Mouse (Mus musculus) kidney, postnatal 0 days (tissue): Measurements from ENCODE around the gene Asb18. TPM values are rescaled to one million over a fixed set of nuclear protein-coding genes. Genes with fewer than 3 reads are reported as not detected.

Source experiments
- ATAC-seq: fragments of 200-750 bp; cut with Nextera tagmentation; replicated peaks from 2 replicates; pipeline ENCODE4 v1.8.0; 2017; ENCODE audit warnings: low read depth, moderate number of reproducible peaks, moderate TSS enrichment, moderate library complexity; ENCODE audit not compliant: low FRiP score
- DNase-seq: peaks from one replicate; pipeline ENCODE4 v3.0.0-alpha.2; 2016; ENCODE audit warnings: low spot score
- H3K27ac ChIP-seq: fragments of 300-500 bp; sonication (generic); 2 replicates; pipeline ENCODE4 v1.5.1; 2014; ENCODE audit warnings: mild to moderate bottlenecking
- H3K27me3 ChIP-seq: fragments of 300-500 bp; sonication (generic); 2 replicates; pipeline ENCODE4 v1.6.1; 2014; ENCODE audit warnings: low read length, mixed read lengths; ENCODE audit not compliant: insufficient read depth
- H3K36me3 ChIP-seq: fragments of 300-500 bp; sonication (generic); 2 replicates; pipeline ENCODE4 v1.6.1; 2014; ENCODE audit warnings: low read length, mixed read lengths; ENCODE audit not compliant: insufficient read depth
- H3K4me1 ChIP-seq: fragments of 300-500 bp; sonication (generic); replicated peaks from 2 replicates; pipeline ENCODE4 v1.6.1; 2014; ENCODE audit warnings: antibody characterized with exemption, low read length, mixed read lengths; ENCODE audit not compliant: insufficient read depth
- H3K4me2 ChIP-seq: fragments of 300-500 bp; sonication (generic); 2 replicates; pipeline ENCODE4 v1.6.1; 2014; ENCODE audit warnings: mild to moderate bottlenecking, low read length, moderate library complexity, mixed read lengths
- H3K4me3 ChIP-seq: fragments of 300-500 bp; sonication (generic); replicated peaks from 2 replicates; pipeline ENCODE4 v1.5.1; 2014; ENCODE audit warnings: low read depth, low read length
- H3K9ac ChIP-seq: fragments of 300-500 bp; sonication (generic); 2 replicates; pipeline ENCODE4 v1.6.1; 2014; ENCODE audit warnings: low read depth, low read length
- H3K9me3 ChIP-seq: fragments of 300-500 bp; sonication (generic); replicated peaks from 2 replicates; pipeline ENCODE4 v1.6.1; 2016; ENCODE audit warnings: low read length, inconsistent platforms, mixed read lengths
- CTCF ChIP-seq: IDR thresholded peaks from 2 replicates; pipeline ENCODE4 v1.5.1; 2016; ENCODE audit warnings: antibody characterized with exemption, low read depth, mild to moderate bottlenecking, moderate library complexity
- WGBS: fragments of 180-500 bp; shearing (Covaris S2); extraction: QIAGEN DNeasy Blood & Tissue Kit; methylation state at CpG from one replicate; pipeline ENCODE4 v1.1.7; 2014; 5-methylcytosine and 5-hydroxymethylcytosine counted together
- polyA plus RNA-seq: library from polyadenylated mRNA; unstranded; fragments of >200 nt; fragmentation: Nextera tagmentation; extraction: Ambion mirVana; gene quantifications from 2 replicates; pipeline ENCODE4 v1.2.1, GENCODE M21; 2015

Gene Asb18
- polyA plus RNA-seq, 1 experiment from 2014 or later = not detected

DNA sequence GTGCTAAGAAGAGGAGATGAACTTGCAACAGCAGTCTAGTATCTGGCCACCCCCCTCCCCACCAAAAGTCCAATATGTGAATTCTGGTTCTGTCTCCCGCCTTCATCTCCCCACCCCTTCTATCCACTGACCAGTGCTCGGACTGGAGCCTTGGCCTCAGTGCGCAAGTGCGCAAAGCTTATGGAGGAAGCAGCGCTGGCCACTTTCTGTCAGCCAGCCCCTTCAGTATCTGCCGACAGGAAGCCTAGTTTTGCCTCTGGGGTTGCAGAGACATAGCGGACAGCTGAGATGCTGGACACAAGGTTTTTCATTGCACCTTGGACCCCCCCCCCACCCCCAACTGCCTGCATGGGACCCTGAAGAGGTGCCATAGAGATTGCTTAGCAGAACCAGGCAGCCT lies 92.2 kb downstream of the Asb18 start:
- no peak overlapping the region for H3K4me3 ChIP-seq
- peaks cover 13% of the 10 kb centered on the region; the same call in 1 of the 2 replicates for H3K4me1 ChIP-seq
- no peak for DNase-seq
- H3K9me3 ChIP-seq = no peaks in the 10 kb centered on the region
- peaks cover 75% of the 10 kb centered on the region for H3K27me3 ChIP-seq
- WGBS = 8% methylated on average over 7 of the region's 7 CpGs
- no peak for ATAC-seq
- peak overlapping the region; percentile 34; the same call in 1 of the 2 replicates for H3K4me2 ChIP-seq
- H3K36me3 ChIP-seq = no peaks in the 10 kb centered on the region
- H3K27ac ChIP-seq = no peak overlapping the region
- H3K9ac ChIP-seq = no peak overlapping the region
- no peak for TF ChIP-seq CTCF

- H3K9ac ChIP-seq = no peak overlapping the region
- no peak overlapping the region for H3K27ac ChIP-seq
- H3K36me3 ChIP-seq = no peaks in the 10 kb centered on the region
- DNase-seq (no peak), ATAC-seq (no peak)
- H3K4me1 ChIP-seq = peaks cover 9% of the 10 kb centered on the region; the same call in 1 of the 2 replicates
- WGBS = 4% methylated on average over 10 of the region's 10 CpGs
- H3K4me2 ChIP-seq = no peak overlapping the region
- H3K27me3 ChIP-seq = peaks cover 73% of the 10 kb centered on the region
- no peaks in the 10 kb centered on the region for H3K9me3 ChIP-seq
- TF ChIP-seq CTCF = peak; percentile 4; the same call in 1 of the 2 replicates
- no peak overlapping the region for H3K4me3 ChIP-seq
These were observed 92.7 kb downstream of the Asb18 start for GRCm38 (mm10) chr1:89921806-89922205.

GRCm38 (mm10) chr1:89919206-89919605 lies 95.3 kb downstream of the Asb18 start:
- ATAC-seq (no peak), DNase-seq (no peak)
- Histone ChIP-seq H3K27me3 (peaks cover 48% of the 10 kb centered on the region), H3K9ac (no peak overlapping the region), H3K27ac (no peak overlapping the region), H3K4me1 (peaks cover 9% of the 10 kb centered on the region; the same call in 1 of the 2 replicates), H3K9me3 (no peaks in the 10 kb centered on the region), H3K4me3 (no peak overlapping the region), H3K4me2 (no peak overlapping the region), H3K36me3 (no peaks in the 10 kb centered on the region)
- 54% methylated on average over 6 of the region's 6 CpGs for WGBS
- TF ChIP-seq CTCF = no peak

GRCm38 (mm10) chr1:89918111-89918510 lies 96.4 kb downstream of the Asb18 start:
- DNase-seq = no peak
- H3K27me3 ChIP-seq = peaks cover 38% of the 10 kb centered on the region
- 30% methylated on average over 18 of the region's 18 CpGs for WGBS

DNA sequence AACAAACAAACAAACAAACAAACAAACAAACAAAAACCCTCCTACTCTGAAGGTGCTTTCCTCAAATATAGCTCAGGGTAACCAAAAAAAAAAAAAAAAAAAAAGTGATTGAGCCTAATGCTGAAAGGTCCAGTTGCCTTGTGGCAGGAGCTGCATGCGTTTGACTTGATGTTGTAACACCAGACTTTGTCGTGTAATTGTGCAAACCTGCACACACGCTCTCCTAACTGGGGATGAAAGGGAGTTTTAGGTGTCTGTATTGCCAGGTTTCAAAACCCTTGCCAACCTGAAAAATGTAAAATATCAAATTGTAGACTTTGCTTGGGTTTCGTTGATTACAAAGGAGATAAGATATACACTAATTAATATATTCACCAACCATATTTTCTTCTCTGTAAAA lies 100.9 kb downstream of the Asb18 start:
- no peak overlapping the region for H3K27ac ChIP-seq
- peaks cover 7% of the 10 kb centered on the region; the same call in 1 of the 2 replicates for H3K27me3 ChIP-seq
- TF ChIP-seq CTCF = no peak
- DNase-seq (no peak), ATAC-seq (no peak)
- no peak overlapping the region for H3K4me3 ChIP-seq
- 77% methylated on average over 4 of the region's 4 CpGs for WGBS
- H3K9ac ChIP-seq = no peak overlapping the region
- no peaks in the 10 kb centered on the region for H3K9me3 ChIP-seq
- H3K4me1 ChIP-seq = no peaks in the 10 kb centered on the region
- H3K4me2 ChIP-seq = no peak overlapping the region
- H3K36me3 ChIP-seq = no peaks in the 10 kb centered on the region

More at GRCm38 (mm10) chr1:89918111-89918510, 96.4 kb downstream of the Asb18 start:
- Histone ChIP-seq H3K4me1 (peaks cover 4% of the 10 kb centered on the region; the same call in 1 of the 2 replicates), H3K4me3 (no peak overlapping the region), H3K9ac (no peak overlapping the region), H3K4me2 (no peak overlapping the region), H3K9me3 (no peaks in the 10 kb centered on the region), H3K27ac (no peak overlapping the region), H3K36me3 (no peaks in the 10 kb centered on the region)
- no peak for TF ChIP-seq CTCF
- ATAC-seq = no peak

GRCm38 (mm10) chr1:89912392-89912791 lies 102.1 kb downstream of the Asb18 start:
- 29% methylated on average over 5 of the region's 5 CpGs for WGBS

GRCm38 (mm10) chr1:89909796-89910195 lies 104.7 kb downstream of the Asb18 start:
- H3K27ac ChIP-seq = no peak overlapping the region
- TF ChIP-seq CTCF = no peak
- H3K27me3 ChIP-seq = no peaks in the 10 kb centered on the region
- H3K4me3 ChIP-seq = no peak overlapping the region
- WGBS = 83% methylated on average over 8 of the region's 8 CpGs
- H3K9me3 ChIP-seq = no peaks in the 10 kb centered on the region
- H3K9ac ChIP-seq = no peak overlapping the region
- no peaks in the 10 kb centered on the region for H3K36me3 ChIP-seq
- ATAC-seq (no peak), DNase-seq (no peak)
- H3K4me2 ChIP-seq = no peak overlapping the region
- H3K4me1 ChIP-seq = no peaks in the 10 kb centered on the region

More at GRCm38 (mm10) chr1:89912392-89912791, 102.1 kb downstream of the Asb18 start:
- ATAC-seq (no peak), DNase-seq (no peak)
- Histone ChIP-seq H3K9me3 (no peaks in the 10 kb centered on the region), H3K9ac (no peak overlapping the region), H3K4me2 (no peak overlapping the region), H3K4me1 (no peaks in the 10 kb centered on the region), H3K27me3 (0 out of 2 replicates have a peak, but pooled peaks cover 2% of the 10 kb centered on the region), H3K36me3 (no peaks in the 10 kb centered on the region), H3K27ac (no peak overlapping the region), H3K4me3 (no peak overlapping the region)
- no peak for TF ChIP-seq CTCF
